Mouse (Mus musculus) neural tube, embryonic 13.5 days (tissue): ENCODE data around the gene Rbfox3. TPM values are rescaled to one million over a fixed set of nuclear protein-coding genes. Genes with fewer than 3 reads are reported as not detected.
A peak's percentile ranks its signal among the peaks of the same experiment; 100 is the strongest.

Experiments
- ATAC-seq: fragments of 200-750 bp; cut with Nextera tagmentation; 2 replicates; pipeline ENCODE4 v1.8.0; 2017; ENCODE audit warnings: low read depth, mild to moderate bottlenecking, moderate TSS enrichment, moderate library complexity
- H3K27ac ChIP-seq: fragments of 300-500 bp; sonication (generic); replicated peaks from 2 replicates; pipeline ENCODE4 v1.5.1; 2015; ENCODE audit warnings: moderate library complexity, mild to moderate bottlenecking, inconsistent platforms
- H3K27me3 ChIP-seq: fragments of 300-500 bp; sonication (generic); 2 replicates; pipeline ENCODE4 v1.6.1; 2015; ENCODE audit warnings: mild to moderate bottlenecking, inconsistent platforms
- H3K36me3 ChIP-seq: fragments of 300-500 bp; sonication (generic); 2 replicates; pipeline ENCODE4 v1.6.1; 2015; ENCODE audit warnings: mild to moderate bottlenecking, inconsistent platforms
- H3K4me1 ChIP-seq: fragments of 300-500 bp; sonication (generic); replicated peaks from 2 replicates; pipeline ENCODE4 v1.6.1; 2015; ENCODE audit warnings: inconsistent platforms
- H3K4me2 ChIP-seq: fragments of 300-500 bp; sonication (generic); 2 replicates; pipeline ENCODE4 v1.6.1; 2015; ENCODE audit warnings: inconsistent platforms, mild to moderate bottlenecking, moderate library complexity
- H3K4me3 ChIP-seq: fragments of 300-500 bp; sonication (generic); 2 replicates; pipeline ENCODE4 v1.5.1; 2015; ENCODE audit warnings: mild to moderate bottlenecking, inconsistent platforms
- H3K9ac ChIP-seq: fragments of 300-500 bp; sonication (generic); 2 replicates; pipeline ENCODE4 v1.6.1; 2015; ENCODE audit warnings: moderate library complexity, mild to moderate bottlenecking, inconsistent platforms
- H3K9me3 ChIP-seq: fragments of 300-500 bp; sonication (generic); 2 replicates; pipeline ENCODE4 v1.6.1; 2016; ENCODE audit warnings: inconsistent platforms
- WGBS: fragments of 180-500 bp; shearing (Covaris S2); methylation state at CpG from one replicate; pipeline ENCODE4 v1.1.7; 2015; 5-methylcytosine and 5-hydroxymethylcytosine counted together
- polyA plus RNA-seq: library from polyadenylated mRNA; unstranded; fragments of >200 nt; fragmentation: Nextera tagmentation; extraction: Ambion mirVana; gene quantifications from 2 replicates; pipeline ENCODE4 v1.2.1, GENCODE M21; 2015

The Rbfox3 gene
- polyA plus RNA-seq, 1 experiment from 2014 or later, result 71.2 TPM

GRCm38 (mm10) chr11:118838167-118838566 is 73.2 kb downstream of the Rbfox3 start:
- 29% methylated on average over 4 of the region's 4 CpGs for WGBS
- H3K4me3 ChIP-seq, result no peak overlapping the region
- peak overlapping the region; percentile 41; the same call in 1 of the 2 replicates for H3K9ac ChIP-seq
- H3K27me3 ChIP-seq, result no peaks in the 10 kb centered on the region
- ATAC-seq, result no peak
- peaks cover 72% of the 10 kb centered on the region for H3K4me1 ChIP-seq
- no peak overlapping the region for H3K4me2 ChIP-seq
- no peaks in the 10 kb centered on the region for H3K36me3 ChIP-seq
- H3K27ac ChIP-seq, result peak overlapping the region; percentile 68
- H3K9me3 ChIP-seq, result no peaks in the 10 kb centered on the region

GRCm38 (mm10) chr11:118836889-118837288 is 74.5 kb downstream of the Rbfox3 start:
- Histone ChIP-seq H3K27ac (peak overlapping the region; percentile 62), H3K9ac (no peak overlapping the region), H3K9me3 (no peaks in the 10 kb centered on the region), H3K4me1 (peaks cover 80% of the 10 kb centered on the region), H3K27me3 (no peaks in the 10 kb centered on the region), H3K4me3 (no peak overlapping the region), H3K4me2 (no peak overlapping the region), H3K36me3 (no peaks in the 10 kb centered on the region)
- WGBS, result 53% methylated on average over 4 of the region's 4 CpGs
- ATAC-seq, result no peak

GRCm38 (mm10) chr11:118832793-118833481 is 78.5 kb downstream of the Rbfox3 start:
- Histone ChIP-seq H3K4me2 (no peak overlapping the region), H3K27ac (no peak overlapping the region), H3K4me1 (peaks cover 66% of the 10 kb centered on the region), H3K27me3 (no peaks in the 10 kb centered on the region), H3K9me3 (no peaks in the 10 kb centered on the region), H3K4me3 (no peak overlapping the region), H3K36me3 (no peaks in the 10 kb centered on the region), H3K9ac (no peak overlapping the region)
- WGBS, result 78% methylated on average over 10 of the region's 10 CpGs
- no peak for ATAC-seq

- H3K4me2 ChIP-seq, result no peak overlapping the region
- H3K4me3 ChIP-seq, result no peak overlapping the region
- no peak overlapping the region for H3K27ac ChIP-seq
- WGBS, result 76% methylated on average over 7 of the region's 7 CpGs
- ATAC-seq, result no peak
- H3K4me1 ChIP-seq, result peaks cover 59% of the 10 kb centered on the region
- H3K9ac ChIP-seq, result no peak overlapping the region
- no peaks in the 10 kb centered on the region for H3K9me3 ChIP-seq
- H3K36me3 ChIP-seq, result no peaks in the 10 kb centered on the region
- no peaks in the 10 kb centered on the region for H3K27me3 ChIP-seq
These were observed 79.7 kb downstream of the Rbfox3 start for GRCm38 (mm10) chr11:118831730-118832129.

GRCm38 (mm10) chr11:118825280-118826094 is 85.9 kb downstream of the Rbfox3 start:
- 30% methylated on average over 25 of the region's 25 CpGs for WGBS
- H3K9me3 ChIP-seq, result no peaks in the 10 kb centered on the region
- H3K4me2 ChIP-seq, result peak overlapping the region; percentile 0; the same call in 1 of the 2 replicates
- no peaks in the 10 kb centered on the region for H3K27me3 ChIP-seq
- peak; percentile 48; the same call in 1 of the 2 replicates for ATAC-seq
- H3K9ac ChIP-seq, result peak overlapping the region; percentile 45; the same call in 1 of the 2 replicates
- no peaks in the 10 kb centered on the region for H3K36me3 ChIP-seq
- H3K27ac ChIP-seq, result peak overlapping the region; percentile 67
- H3K4me1 ChIP-seq, result peaks cover 47% of the 10 kb centered on the region
- H3K4me3 ChIP-seq, result no peak overlapping the region

- WGBS, result 70% methylated on average over 2 of the region's 2 CpGs
- ATAC-seq, result no peak
- Histone ChIP-seq H3K27me3 (no peaks in the 10 kb centered on the region), H3K4me1 (peaks cover 26% of the 10 kb centered on the region), H3K36me3 (no peaks in the 10 kb centered on the region), H3K27ac (no peak overlapping the region), H3K4me2 (no peak overlapping the region), H3K9me3 (no peaks in the 10 kb centered on the region), H3K4me3 (no peak overlapping the region), H3K9ac (no peak overlapping the region)
These were observed 90.0 kb downstream of the Rbfox3 start for GRCm38 (mm10) chr11:118821353-118821752.

GRCm38 (mm10) chr11:118818528-118818927 is 92.9 kb downstream of the Rbfox3 start:
- ATAC-seq, result no peak
- peaks cover 23% of the 10 kb centered on the region for H3K4me1 ChIP-seq
- H3K27me3 ChIP-seq, result no peaks in the 10 kb centered on the region
- H3K4me3 ChIP-seq, result no peak overlapping the region
- H3K9me3 ChIP-seq, result no peaks in the 10 kb centered on the region
- H3K27ac ChIP-seq, result no peak overlapping the region
- H3K4me2 ChIP-seq, result no peak overlapping the region
- H3K9ac ChIP-seq, result no peak overlapping the region
- no peaks in the 10 kb centered on the region for H3K36me3 ChIP-seq
- WGBS, result 95% methylated on average over 8 of the region's 8 CpGs

- H3K9ac ChIP-seq, result no peak overlapping the region
- H3K4me2 ChIP-seq, result no peak overlapping the region
- WGBS, result 72% methylated on average over 5 of the region's 5 CpGs
- peak overlapping the region; percentile 88 for H3K27ac ChIP-seq
- no peaks in the 10 kb centered on the region; the same call in 1 of the 2 replicates for H3K36me3 ChIP-seq
- H3K9me3 ChIP-seq, result no peaks in the 10 kb centered on the region
- H3K4me1 ChIP-seq, result peaks cover 38% of the 10 kb centered on the region
- H3K27me3 ChIP-seq, result no peaks in the 10 kb centered on the region
- no peak overlapping the region for H3K4me3 ChIP-seq
- no peak for ATAC-seq
These were observed 96.3 kb downstream of the Rbfox3 start for GRCm38 (mm10) chr11:118815118-118815517.

- Histone ChIP-seq H3K36me3 (peaks cover 1% of the 10 kb centered on the region; the same call in 1 of the 2 replicates), H3K4me1 (peaks cover 41% of the 10 kb centered on the region), H3K27ac (peak overlapping the region; percentile 88), H3K9me3 (no peaks in the 10 kb centered on the region), H3K4me2 (0 out of 2 replicates have a peak overlapping the region, but pooled peaks have one; percentile 6), H3K4me3 (no peak overlapping the region), H3K27me3 (no peaks in the 10 kb centered on the region), H3K9ac (peak overlapping the region; percentile 35; the same call in 1 of the 2 replicates)
- 26% methylated on average over 11 of the region's 11 CpGs for WGBS
- 0 out of 2 replicates have a peak, but pooled peaks have one; percentile 21 for ATAC-seq
These were observed 97.5 kb downstream of the Rbfox3 start for GRCm38 (mm10) chr11:118813942-118814341.

- Histone ChIP-seq H3K4me1 (peaks cover 59% of the 10 kb centered on the region), H3K4me2 (no peak overlapping the region), H3K4me3 (no peak overlapping the region), H3K9ac (no peak overlapping the region), H3K36me3 (peaks cover 3% of the 10 kb centered on the region; the same call in 1 of the 2 replicates), H3K27me3 (no peaks in the 10 kb centered on the region), H3K9me3 (no peaks in the 10 kb centered on the region), H3K27ac (no peak overlapping the region)
- WGBS, result 94% methylated on average over 7 of the region's 7 CpGs
- ATAC-seq, result no peak
These were observed 100.0 kb downstream of the Rbfox3 start for GRCm38 (mm10) chr11:118811404-118811803.

GRCm38 (mm10) chr11:118807511-118807910 is 103.9 kb downstream of the Rbfox3 start:
- peak; percentile 21; the same call in 1 of the 2 replicates for ATAC-seq
- Histone ChIP-seq H3K27ac (peak overlapping the region; percentile 67), H3K4me1 (peaks cover 52% of the 10 kb centered on the region), H3K27me3 (no peaks in the 10 kb centered on the region), H3K9ac (0 out of 2 replicates have a peak overlapping the region, but pooled peaks have one; percentile 26), H3K4me3 (no peak overlapping the region), H3K4me2 (no peak overlapping the region), H3K36me3 (peaks cover 3% of the 10 kb centered on the region; the same call in 1 of the 2 replicates), H3K9me3 (no peaks in the 10 kb centered on the region)
- WGBS, result 52% methylated on average over 15 of the region's 15 CpGs
